Mouse (Mus musculus) ovary, adult 18-20 months (tissue): ENCODE measurements at regions not wholly inside any gene's neighbourhood (a gene's known extent, or its start where the extent isn't known, plus 50 kb on each side); places are given as distances from the start of the nearest gene placed in this dataset.

Source experiments
- DNase-seq: peaks from one replicate; pipeline ENCODE4 v3.0.0; 2022; ENCODE audit warnings: low spot score, mixed read lengths

GRCm38 (mm10) chr14:114863585-114863984 is 228.4 kb upstream of the Gpc5 start:
- DNase-seq = no peak

- DNase-seq = no peak
Observed at GRCm38 (mm10) chr14:114864102-114864501, 227.9 kb upstream of the Gpc5 start.

GRCm38 (mm10) chr14:114869233-114869632 is 222.8 kb upstream of the Gpc5 start:
- DNase-seq = no peak

- DNase-seq = no peak
Observed at GRCm38 (mm10) chr14:114875101-114875500, 216.9 kb upstream of the Gpc5 start.

- no peak for DNase-seq
Observed at GRCm38 (mm10) chr14:114876427-114876826, 215.6 kb upstream of the Gpc5 start.

GRCm38 (mm10) chr14:114877477-114877876 is 214.5 kb upstream of the Gpc5 start:
- no peak for DNase-seq

GRCm38 (mm10) chr14:114880291-114880690 is 211.7 kb upstream of the Gpc5 start:
- DNase-seq = no peak

- DNase-seq = no peak
Observed at GRCm38 (mm10) chr14:114904109-114904508, 187.9 kb upstream of the Gpc5 start.

GRCm38 (mm10) chr14:114912271-114912670 is 179.7 kb upstream of the Gpc5 start:
- DNase-seq = no peak

- DNase-seq = no peak
Observed at GRCm38 (mm10) chr14:114913238-114913637, 178.8 kb upstream of the Gpc5 start.

- no peak for DNase-seq
Observed at GRCm38 (mm10) chr14:114945744-114946143, 146.3 kb upstream of the Gpc5 start.

GRCm38 (mm10) chr14:114946321-114946720 is 145.7 kb upstream of the Gpc5 start:
- no peak for DNase-seq

- DNase-seq = no peak
Observed at GRCm38 (mm10) chr14:114948341-114949155, 143.5 kb upstream of the Gpc5 start.

- no peak for DNase-seq
Observed at GRCm38 (mm10) chr14:114949156-114949496, 142.9 kb upstream of the Gpc5 start.

GRCm38 (mm10) chr14:114952280-114952679 is 139.7 kb upstream of the Gpc5 start:
- DNase-seq = no peak

- no peak for DNase-seq
Observed at GRCm38 (mm10) chr14:114953070-114953665, 138.8 kb upstream of the Gpc5 start.

GRCm38 (mm10) chr14:114954287-114954686 is 137.7 kb upstream of the Gpc5 start:
- no peak for DNase-seq

- DNase-seq = no peak
Observed at GRCm38 (mm10) chr14:114955572-114955971, 136.4 kb upstream of the Gpc5 start.

GRCm38 (mm10) chr14:114960273-114960672 is 131.7 kb upstream of the Gpc5 start:
- no peak for DNase-seq

GRCm38 (mm10) chr14:114965941-114966340 is 126.1 kb upstream of the Gpc5 start:
- DNase-seq = no peak

GRCm38 (mm10) chr14:114969020-114969419 is 123.0 kb upstream of the Gpc5 start:
- DNase-seq = no peak

GRCm38 (mm10) chr14:114981120-114981519 is 110.9 kb upstream of the Gpc5 start:
- no peak for DNase-seq

- no peak for DNase-seq
Observed at GRCm38 (mm10) chr14:115003223-115003622, 88.8 kb upstream of the Gpc5 start.
